Mouse (Mus musculus): Measurements from ENCODE around the gene Hnrnpa3. TPM values are rescaled to one million over a fixed set of nuclear protein-coding genes. Genes with fewer than 3 reads are reported as not detected.

Hnrnpa3 gene
- polyA plus RNA-seq, 1 experiment from 2014 or later, result 325 TPM

DNA sequence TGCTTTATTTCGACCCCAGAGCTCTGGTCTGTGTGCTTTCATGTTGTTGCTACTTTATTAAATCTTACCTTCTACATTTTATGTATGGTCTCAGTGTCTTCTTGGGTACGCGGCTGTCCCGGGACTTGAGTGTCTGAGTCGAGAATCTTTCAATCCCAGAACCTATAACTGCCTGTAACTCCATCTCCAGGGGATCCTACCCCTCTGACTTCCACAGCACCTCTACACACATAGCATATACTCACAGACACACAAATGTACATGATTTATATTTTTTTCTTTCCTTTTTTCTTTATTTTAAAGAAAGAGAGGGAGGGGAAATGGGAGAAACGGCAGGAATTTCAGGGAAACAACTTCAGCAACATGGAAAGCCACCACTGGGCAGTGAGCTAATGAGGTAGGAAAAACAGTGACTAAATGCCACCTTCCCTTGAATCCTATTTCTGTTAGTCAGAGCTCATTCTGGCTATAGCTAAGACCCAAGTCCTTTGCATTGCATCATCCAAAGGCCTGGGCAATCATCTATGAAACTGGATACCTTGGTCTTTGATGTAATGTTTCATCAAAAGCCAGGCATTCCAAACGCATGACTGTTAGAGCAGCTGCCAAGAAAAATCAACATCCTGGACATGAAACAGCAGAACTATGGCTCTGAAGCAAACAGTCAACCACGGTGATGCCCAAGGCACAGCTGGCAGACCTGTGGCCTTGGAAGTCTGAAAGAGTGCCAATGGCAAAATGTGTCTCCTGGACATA, 16.1 kb upstream of the Hnrnpa3 start:
- DNase-seq (ENCODE audit: low spot score), result no peak
- no peak for ATAC-seq (replicated peaks; ENCODE audit: low FRiP score)
- Histone ChIP-seq H3K4me3 (ENCODE audit: low read depth, low read length) (no peak overlapping the region), H3K27me3 (ENCODE audit: control insufficient read depth, insufficient read depth, low read length) (no peaks in the 10 kb centered on the region), H3K36me3 (ENCODE audit: control insufficient read depth, insufficient read depth, low read length) (no peaks in the 10 kb centered on the region), H3K4me2 (ENCODE audit: low read depth, low read length, severe bottlenecking) (no peak overlapping the region), H3K4me1 (replicated peaks; ENCODE audit: control insufficient read depth, insufficient read depth, low read length) (no peaks in the 10 kb centered on the region), H3K27ac (ENCODE audit: low read depth, low read length) (no peak overlapping the region), H3K9me3 (ENCODE audit: control insufficient read depth, low read length) (no peaks in the 10 kb centered on the region), H3K9ac (ENCODE audit: low read length) (no peak overlapping the region)
- 95% methylated on average over 8 of the region's 8 CpGs for WGBS

DNA sequence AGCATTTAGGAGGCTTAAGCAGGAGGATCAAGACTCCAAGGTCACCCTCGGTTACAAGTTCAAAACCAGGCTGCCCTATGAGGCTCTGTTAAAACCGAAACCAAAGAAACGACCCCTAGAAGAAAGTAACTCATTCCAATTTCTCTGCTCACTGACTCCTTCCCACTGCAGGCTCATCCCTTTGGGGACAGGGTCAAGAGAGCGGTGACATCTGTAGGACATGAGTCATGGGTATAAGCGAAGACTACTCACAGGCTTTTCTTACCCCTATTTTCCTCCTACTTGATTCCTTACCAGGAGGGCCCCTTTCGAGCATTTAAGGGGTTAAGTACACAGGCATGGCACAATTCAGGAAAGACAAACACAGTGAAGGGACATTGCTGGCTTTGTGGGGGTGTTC, 15.1 kb upstream of the Hnrnpa3 start:
- no peaks in the 10 kb centered on the region for H3K36me3 ChIP-seq (ENCODE audit: control insufficient read depth, insufficient read depth, low read length)
- 85% methylated on average over 6 of the region's 6 CpGs for WGBS
- ATAC-seq (replicated peaks; ENCODE audit: low FRiP score), result no peak
- no peak overlapping the region for H3K27ac ChIP-seq (ENCODE audit: low read depth, low read length)
- no peaks in the 10 kb centered on the region for H3K27me3 ChIP-seq (ENCODE audit: control insufficient read depth, insufficient read depth, low read length)
- no peaks in the 10 kb centered on the region for H3K4me1 ChIP-seq (replicated peaks; ENCODE audit: control insufficient read depth, insufficient read depth, low read length)
- H3K4me2 ChIP-seq (ENCODE audit: low read depth, low read length, severe bottlenecking), result no peak overlapping the region
- H3K9me3 ChIP-seq (ENCODE audit: control insufficient read depth, low read length), result no peaks in the 10 kb centered on the region
- no peak for DNase-seq (ENCODE audit: low spot score)
- H3K4me3 ChIP-seq (ENCODE audit: low read depth, low read length), result no peak overlapping the region
- H3K9ac ChIP-seq (ENCODE audit: low read length), result no peak overlapping the region

DNA sequence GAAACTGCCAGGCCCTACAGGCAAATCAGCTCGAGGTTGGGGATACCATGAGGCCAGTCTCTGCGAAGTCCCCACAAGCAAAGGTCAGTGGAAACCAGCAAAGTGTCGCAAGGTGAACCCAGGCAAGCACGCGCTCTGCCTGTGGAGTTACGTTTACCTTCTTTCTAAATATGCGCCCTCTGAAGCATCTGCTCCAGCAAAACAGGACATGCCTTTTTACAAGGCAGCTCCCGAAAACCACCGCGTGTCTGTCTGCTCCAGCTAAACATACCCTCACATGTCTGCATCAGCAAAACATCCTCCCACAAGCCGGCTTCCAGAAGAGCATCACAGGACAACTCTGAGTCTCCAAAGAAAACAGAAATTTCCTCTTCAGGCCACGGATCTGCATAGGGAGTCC, 13.8 kb upstream of the Hnrnpa3 start:
- H3K4me2 ChIP-seq (ENCODE audit: low read depth, low read length, severe bottlenecking), result no peak overlapping the region
- no peaks in the 10 kb centered on the region for H3K27me3 ChIP-seq (ENCODE audit: control insufficient read depth, insufficient read depth, low read length)
- ATAC-seq (replicated peaks; ENCODE audit: low FRiP score) (no peak), DNase-seq (ENCODE audit: low spot score) (no peak)
- no peak overlapping the region for H3K9ac ChIP-seq (ENCODE audit: low read length)
- H3K27ac ChIP-seq (ENCODE audit: low read depth, low read length), result no peak overlapping the region
- no peak overlapping the region for H3K4me3 ChIP-seq (ENCODE audit: low read depth, low read length)
- 89% methylated on average over 12 of the region's 12 CpGs for WGBS
- no peaks in the 10 kb centered on the region for H3K36me3 ChIP-seq (ENCODE audit: control insufficient read depth, insufficient read depth, low read length)
- no peaks in the 10 kb centered on the region for H3K4me1 ChIP-seq (replicated peaks; ENCODE audit: control insufficient read depth, insufficient read depth, low read length)
- H3K9me3 ChIP-seq (ENCODE audit: control insufficient read depth, low read length), result no peaks in the 10 kb centered on the region

DNA sequence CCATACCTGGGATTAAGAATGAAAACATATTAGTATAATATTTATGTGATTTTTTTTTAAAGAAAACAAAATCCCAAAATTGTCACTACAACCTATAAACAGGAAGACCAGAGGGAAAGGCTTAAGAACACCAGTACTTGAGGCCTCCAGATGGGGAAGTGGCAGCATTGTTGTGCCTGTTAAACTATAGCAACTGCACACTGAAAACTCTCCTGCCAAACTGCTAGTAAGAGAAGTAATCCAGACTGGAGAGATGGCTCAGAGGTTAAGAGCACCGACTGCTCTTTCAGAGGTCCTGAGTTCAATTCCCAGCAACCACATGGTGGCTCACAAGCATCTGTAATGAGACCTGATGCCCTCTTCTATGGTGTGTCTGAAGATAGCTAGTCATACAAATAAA, 8.6 kb upstream of the Hnrnpa3 start:
- WGBS, result 79% methylated on average over 1 of the region's 1 CpGs

DNA sequence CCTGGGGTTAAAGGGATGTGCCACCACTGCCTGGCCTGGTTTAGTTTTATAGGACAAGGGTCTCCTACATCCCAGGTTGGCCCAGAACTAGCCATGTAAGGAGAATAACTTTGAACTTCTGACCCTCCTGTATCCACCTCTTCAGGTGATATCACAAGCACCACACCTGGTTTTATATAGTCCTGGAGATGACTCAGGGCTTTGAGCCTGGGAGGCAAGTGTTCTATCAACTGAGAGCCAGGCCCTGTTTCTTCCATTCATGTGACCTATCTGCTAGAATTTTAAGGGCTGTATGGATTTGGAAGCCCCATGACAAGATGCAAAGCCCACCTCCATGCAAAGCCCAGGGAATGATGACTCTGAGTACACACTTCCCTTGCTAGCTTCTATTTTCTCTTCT, 5.9 kb upstream of the Hnrnpa3 start:
- no peak for DNase-seq (ENCODE audit: low spot score)
- no peaks in the 10 kb centered on the region for H3K36me3 ChIP-seq (ENCODE audit: control insufficient read depth, insufficient read depth, low read length)

More for the DNA sequence above, 8.6 kb upstream of the Hnrnpa3 start:
- Histone ChIP-seq H3K9me3 (ENCODE audit: control insufficient read depth, low read length) (no peaks in the 10 kb centered on the region), H3K4me2 (ENCODE audit: low read depth, low read length, severe bottlenecking) (no peak overlapping the region), H3K27me3 (ENCODE audit: control insufficient read depth, insufficient read depth, low read length) (no peaks in the 10 kb centered on the region), H3K4me1 (replicated peaks; ENCODE audit: control insufficient read depth, insufficient read depth, low read length) (no peaks in the 10 kb centered on the region), H3K36me3 (ENCODE audit: control insufficient read depth, insufficient read depth, low read length) (no peaks in the 10 kb centered on the region), H3K27ac (ENCODE audit: low read depth, low read length) (no peak overlapping the region), H3K4me3 (ENCODE audit: low read depth, low read length) (no peak overlapping the region), H3K9ac (ENCODE audit: low read length) (no peak overlapping the region)
- no peak for DNase-seq (ENCODE audit: low spot score)
- ATAC-seq (replicated peaks; ENCODE audit: low FRiP score), result no peak

DNA sequence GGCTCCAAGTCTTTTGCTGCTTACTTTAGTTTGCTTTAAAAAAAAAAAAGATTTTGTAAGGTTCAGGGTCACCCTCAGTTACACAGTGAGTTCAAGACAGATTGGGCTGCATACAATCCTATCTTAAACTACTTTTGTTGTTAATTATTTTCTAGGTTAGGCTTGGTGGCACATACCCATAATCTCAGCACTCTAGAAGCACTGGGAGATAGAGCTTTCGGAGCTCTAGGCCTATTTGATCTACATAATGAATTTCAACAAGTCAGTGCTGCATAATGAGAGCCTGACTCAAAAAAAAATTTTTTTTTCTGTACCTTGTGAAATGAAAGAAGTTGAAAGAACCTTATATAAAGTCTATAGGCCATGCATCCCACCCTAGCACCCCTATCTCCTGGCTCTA, 4.4 kb upstream of the Hnrnpa3 start:
- Histone ChIP-seq H3K4me3 (ENCODE audit: low read depth, low read length) (no peak overlapping the region), H3K27ac (ENCODE audit: low read depth, low read length) (no peak overlapping the region), H3K27me3 (ENCODE audit: control insufficient read depth, insufficient read depth, low read length) (no peaks in the 10 kb centered on the region), H3K4me2 (ENCODE audit: low read depth, low read length, severe bottlenecking) (no peak overlapping the region), H3K36me3 (ENCODE audit: control insufficient read depth, insufficient read depth, low read length) (no peaks in the 10 kb centered on the region), H3K9me3 (ENCODE audit: control insufficient read depth, low read length) (no peaks in the 10 kb centered on the region), H3K9ac (ENCODE audit: low read length) (no peak overlapping the region), H3K4me1 (replicated peaks; ENCODE audit: control insufficient read depth, insufficient read depth, low read length) (no peaks in the 10 kb centered on the region; the same call in 1 of the 2 replicates)
- DNase-seq (ENCODE audit: low spot score) (no peak), ATAC-seq (replicated peaks; ENCODE audit: low FRiP score) (no peak)
- 84% methylated on average over 1 of the region's 1 CpGs for WGBS

More for the DNA sequence above, 5.9 kb upstream of the Hnrnpa3 start:
- H3K4me3 ChIP-seq (ENCODE audit: low read depth, low read length), result no peak overlapping the region
- no peaks in the 10 kb centered on the region; the same call in 1 of the 2 replicates for H3K4me1 ChIP-seq (replicated peaks; ENCODE audit: control insufficient read depth, insufficient read depth, low read length)
- H3K4me2 ChIP-seq (ENCODE audit: low read depth, low read length, severe bottlenecking), result no peak overlapping the region
- H3K9ac ChIP-seq (ENCODE audit: low read length), result no peak overlapping the region
- no peaks in the 10 kb centered on the region for H3K27me3 ChIP-seq (ENCODE audit: control insufficient read depth, insufficient read depth, low read length)
- no peak for ATAC-seq (replicated peaks; ENCODE audit: low FRiP score)
- no peaks in the 10 kb centered on the region for H3K9me3 ChIP-seq (ENCODE audit: control insufficient read depth, low read length)
- H3K27ac ChIP-seq (ENCODE audit: low read depth, low read length), result no peak overlapping the region

DNA sequence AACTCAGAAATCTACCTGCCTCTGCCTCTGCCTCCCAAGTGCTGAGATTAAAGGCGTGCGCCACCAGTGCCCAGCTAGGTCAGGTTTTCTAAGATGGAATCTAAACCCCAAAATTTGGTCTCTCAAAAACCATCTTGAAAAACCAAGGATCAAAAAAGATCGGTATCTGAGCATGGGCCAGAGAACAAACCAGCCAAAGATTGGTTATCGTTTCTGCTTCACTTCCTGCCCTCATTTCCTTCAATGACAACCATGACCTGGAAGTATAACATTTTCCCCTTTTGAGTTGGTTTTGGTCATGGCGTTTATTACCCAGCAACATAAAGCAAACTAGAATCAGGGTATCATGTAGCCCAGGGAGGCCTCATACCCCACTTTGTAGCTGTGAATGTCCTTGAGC, 2.1 kb upstream of the Hnrnpa3 start:
- Histone ChIP-seq H3K27me3 (ENCODE audit: control insufficient read depth, insufficient read depth, low read length) (no peaks in the 10 kb centered on the region), H3K27ac (ENCODE audit: low read depth, low read length) (peak overlapping the region; percentile 95; the same call in 1 of the 2 replicates), H3K9ac (ENCODE audit: low read length) (no peak overlapping the region), H3K36me3 (ENCODE audit: control insufficient read depth, insufficient read depth, low read length) (no peaks in the 10 kb centered on the region), H3K4me3 (ENCODE audit: low read depth, low read length) (no peak overlapping the region), H3K4me2 (ENCODE audit: low read depth, low read length, severe bottlenecking) (no peak overlapping the region), H3K9me3 (ENCODE audit: control insufficient read depth, low read length) (no peaks in the 10 kb centered on the region), H3K4me1 (replicated peaks; ENCODE audit: control insufficient read depth, insufficient read depth, low read length) (peaks cover 2% of the 10 kb centered on the region; the same call in 1 of the 2 replicates)
- ATAC-seq (replicated peaks; ENCODE audit: low FRiP score) (no peak), DNase-seq (ENCODE audit: low spot score) (no peak)
- 89% methylated on average over 5 of the region's 5 CpGs for WGBS

DNA sequence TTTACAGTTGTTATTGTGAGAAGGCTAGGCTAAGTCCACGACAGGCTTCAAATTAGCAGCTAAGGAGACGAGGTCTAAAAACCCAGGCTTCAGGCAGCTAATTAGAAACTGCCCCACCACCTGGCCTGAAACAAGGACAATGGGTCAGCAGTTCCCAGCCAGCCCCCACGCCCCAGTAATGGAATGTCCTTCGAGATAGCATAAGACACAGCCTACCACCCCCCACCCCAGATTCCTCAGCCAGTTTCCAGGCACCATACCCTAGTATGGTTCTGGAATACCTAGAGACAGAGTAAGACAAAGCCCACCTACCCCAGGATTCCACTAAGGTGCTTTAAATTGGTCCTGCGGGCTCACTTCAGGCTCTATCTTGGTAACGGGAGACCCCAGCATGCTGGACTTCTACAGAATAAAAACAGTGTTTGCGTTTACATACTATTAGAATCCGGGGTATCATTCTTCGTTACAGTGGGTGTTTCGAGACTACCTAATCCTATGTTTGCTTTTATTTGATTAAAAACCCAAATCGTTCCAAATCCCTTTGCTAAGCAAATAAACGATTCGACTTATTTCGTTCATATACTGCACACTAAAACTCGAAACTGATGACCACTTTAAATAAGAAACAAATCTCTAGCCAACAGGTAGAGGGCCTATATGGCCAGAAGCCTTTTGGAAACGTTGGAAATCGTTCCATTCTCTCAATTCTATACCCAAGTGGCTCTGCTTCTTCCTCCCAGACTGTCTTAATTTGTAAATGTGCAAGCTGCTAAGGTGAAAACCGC, 962 bp upstream of the Hnrnpa3 start:
- H3K27ac ChIP-seq (ENCODE audit: low read depth, low read length), result peak overlapping the region; percentile 95
- no peaks in the 10 kb centered on the region for H3K9me3 ChIP-seq (ENCODE audit: control insufficient read depth, low read length)
- H3K27me3 ChIP-seq (ENCODE audit: control insufficient read depth, insufficient read depth, low read length), result no peaks in the 10 kb centered on the region
- WGBS, result 1% methylated on average over 18 of the region's 18 CpGs
- no peaks in the 10 kb centered on the region; the same call in 1 of the 2 replicates for H3K36me3 ChIP-seq (ENCODE audit: control insufficient read depth, insufficient read depth, low read length)
- peak overlapping the region; percentile 57 for H3K4me2 ChIP-seq (ENCODE audit: low read depth, low read length, severe bottlenecking)
- H3K9ac ChIP-seq (ENCODE audit: low read length), result peak overlapping the region; percentile 79
- H3K4me3 ChIP-seq (ENCODE audit: low read depth, low read length), result peak overlapping the region; percentile 71
- peaks cover 2% of the 10 kb centered on the region; the same call in 1 of the 2 replicates for H3K4me1 ChIP-seq (replicated peaks; ENCODE audit: control insufficient read depth, insufficient read depth, low read length)
- peak; percentile 79 for DNase-seq (ENCODE audit: low spot score)
- peak; percentile 32 for ATAC-seq (replicated peaks; ENCODE audit: low FRiP score)

All from forebrain, embryonic 11.5 days (tissue).